Mouse (Mus musculus) embryonic facial prominence, embryonic 13.5 days (tissue): ENCODE measurements around the gene Pus1. TPM values are rescaled to one million over a fixed set of nuclear protein-coding genes. Genes with fewer than 3 reads are reported as not detected.

Source experiments
- ATAC-seq: fragments of 200-750 bp; cut with Nextera tagmentation; 2 replicates; pipeline ENCODE4 v1.8.0; 2017; ENCODE audit warnings: low read depth; ENCODE audit not compliant: insufficient number of reproducible peaks, insufficient read depth, low FRiP score, low TSS enrichment
- H3K27ac ChIP-seq: fragments of 300-500 bp; sonication (generic); 2 replicates; pipeline ENCODE4 v1.5.1; 2015; ENCODE audit warnings: moderate library complexity, mild to moderate bottlenecking, inconsistent platforms
- H3K27me3 ChIP-seq: fragments of 300-500 bp; sonication (generic); 2 replicates; pipeline ENCODE4 v1.6.1; 2015; ENCODE audit warnings: mild to moderate bottlenecking, inconsistent platforms
- H3K36me3 ChIP-seq: fragments of 300-500 bp; sonication (generic); 2 replicates; pipeline ENCODE4 v1.6.1; 2015; ENCODE audit warnings: mild to moderate bottlenecking, inconsistent platforms
- H3K4me1 ChIP-seq: fragments of 300-500 bp; sonication (generic); 2 replicates; pipeline ENCODE4 v1.6.1; 2015; ENCODE audit warnings: inconsistent platforms
- H3K4me2 ChIP-seq: fragments of 300-500 bp; sonication (generic); 2 replicates; pipeline ENCODE4 v1.6.1; 2015; ENCODE audit warnings: moderate library complexity, mild to moderate bottlenecking, inconsistent platforms
- H3K4me3 ChIP-seq: fragments of 300-500 bp; sonication (generic); 2 replicates; pipeline ENCODE4 v1.5.1; 2015; ENCODE audit warnings: mild to moderate bottlenecking, inconsistent platforms
- H3K9ac ChIP-seq: fragments of 300-500 bp; sonication (generic); 2 replicates; pipeline ENCODE4 v1.6.1; 2015; ENCODE audit warnings: mild to moderate bottlenecking, inconsistent platforms
- H3K9me3 ChIP-seq: fragments of 300-500 bp; sonication (generic); 2 replicates; pipeline ENCODE4 v1.6.1; 2016; ENCODE audit warnings: inconsistent platforms
- WGBS: fragments of 180-500 bp; shearing (Covaris S2); methylation state at CpG from one replicate; pipeline ENCODE4 v1.1.7; 2015; ENCODE audit warnings: mixed read lengths; 5-methylcytosine and 5-hydroxymethylcytosine counted together
- polyA plus RNA-seq: library from polyadenylated mRNA; unstranded; fragments of >200 nt; fragmentation: Nextera tagmentation; extraction: Ambion mirVana; gene quantifications from 2 replicates; pipeline ENCODE4 v1.2.1, GENCODE M21; 2015

Gene Pus1
- polyA plus RNA-seq, 1 experiment from 2014 or later, result 32.4 TPM

DNA sequence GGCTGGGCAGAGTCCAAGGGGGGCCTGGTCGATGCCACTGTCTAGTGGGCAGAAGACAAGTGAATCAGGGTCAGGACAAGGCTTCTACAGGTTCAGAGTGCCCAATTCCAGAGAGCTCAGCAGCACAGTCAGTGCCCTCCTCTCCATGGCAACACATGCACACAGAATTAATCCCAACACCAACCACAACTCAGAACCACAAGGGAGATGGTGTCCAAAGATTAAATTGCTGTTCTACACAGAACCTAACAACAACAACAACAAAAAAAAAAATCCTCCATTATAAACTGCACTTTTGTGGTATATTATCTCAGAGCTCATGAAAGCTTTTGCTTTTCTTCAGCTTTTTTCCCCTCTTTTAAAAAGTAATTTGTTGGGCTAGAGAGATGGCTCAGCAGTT lies 44.9 kb downstream of the Pus1 start:
- Histone ChIP-seq H3K9me3 (no peaks in the 10 kb centered on the region), H3K4me3 (no peak overlapping the region), H3K36me3 (peaks cover 83% of the 10 kb centered on the region), H3K27me3 (no peaks in the 10 kb centered on the region), H3K9ac (no peak overlapping the region), H3K4me2 (no peak overlapping the region), H3K27ac (no peak overlapping the region), H3K4me1 (no peaks in the 10 kb centered on the region)
- no peak for ATAC-seq
- 100% methylated on average over 1 of the region's 1 CpGs for WGBS

DNA sequence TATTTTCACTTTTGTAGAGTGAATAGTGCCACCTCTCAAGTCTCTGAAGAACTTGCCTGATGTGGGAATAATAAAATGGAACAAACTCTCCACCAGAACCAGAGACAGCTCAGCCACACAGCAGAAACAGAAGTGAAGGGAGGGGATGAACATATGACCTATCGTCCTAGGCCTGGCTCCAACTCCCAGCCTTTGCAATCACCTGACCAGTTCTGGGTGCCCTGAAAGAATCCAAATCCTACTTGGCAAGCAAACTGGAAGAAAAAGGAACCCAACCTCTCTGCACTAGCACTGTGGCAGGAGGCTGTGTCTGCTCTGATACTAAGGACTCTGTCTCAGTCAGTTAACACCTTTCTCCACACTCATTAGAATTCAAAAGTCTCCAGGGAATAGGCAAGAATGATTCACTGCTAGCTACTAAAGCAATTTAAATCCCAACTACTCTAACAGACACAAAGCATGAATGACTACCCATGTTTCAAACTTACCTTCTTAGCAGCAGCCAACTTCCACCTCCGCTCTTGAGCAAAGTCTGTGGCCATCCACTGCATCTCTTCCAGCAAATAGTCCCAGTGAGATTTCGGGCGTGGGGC lies 47.1 kb downstream of the Pus1 start:
- no peaks in the 10 kb centered on the region for H3K4me1 ChIP-seq
- no peaks in the 10 kb centered on the region for H3K27me3 ChIP-seq
- ATAC-seq, result no peak
- no peak overlapping the region for H3K27ac ChIP-seq
- no peak overlapping the region for H3K4me2 ChIP-seq
- H3K9me3 ChIP-seq, result no peaks in the 10 kb centered on the region
- WGBS, result 92% methylated on average over 4 of the region's 4 CpGs
- no peak overlapping the region for H3K9ac ChIP-seq
- H3K4me3 ChIP-seq, result no peak overlapping the region
- H3K36me3 ChIP-seq, result peaks cover 78% of the 10 kb centered on the region

DNA sequence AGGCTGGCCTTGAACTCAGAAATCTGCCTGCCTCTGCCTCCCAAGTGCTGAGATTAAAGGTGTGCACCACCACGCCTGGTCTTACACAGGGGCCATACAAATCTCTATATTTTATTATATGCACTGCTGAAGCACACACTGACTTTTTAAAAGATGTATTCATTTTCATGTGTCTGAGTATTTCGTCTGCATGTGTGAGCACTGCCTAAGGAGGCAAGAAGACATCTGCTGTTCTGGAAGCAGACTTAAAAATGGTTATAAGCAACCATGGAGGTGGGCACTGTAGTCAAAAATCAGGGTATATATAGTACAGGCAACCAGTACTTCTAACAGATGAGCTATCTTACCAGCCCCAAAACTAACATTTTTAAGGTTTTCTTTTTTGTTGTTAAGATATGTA lies 49.2 kb downstream of the Pus1 start:
- Histone ChIP-seq H3K4me3 (no peak overlapping the region), H3K4me1 (no peaks in the 10 kb centered on the region), H3K9ac (no peak overlapping the region), H3K36me3 (peaks cover 76% of the 10 kb centered on the region), H3K4me2 (no peak overlapping the region), H3K9me3 (no peaks in the 10 kb centered on the region), H3K27me3 (no peaks in the 10 kb centered on the region), H3K27ac (no peak overlapping the region)
- ATAC-seq, result no peak
- 91% methylated on average over 2 of the region's 2 CpGs for WGBS

DNA sequence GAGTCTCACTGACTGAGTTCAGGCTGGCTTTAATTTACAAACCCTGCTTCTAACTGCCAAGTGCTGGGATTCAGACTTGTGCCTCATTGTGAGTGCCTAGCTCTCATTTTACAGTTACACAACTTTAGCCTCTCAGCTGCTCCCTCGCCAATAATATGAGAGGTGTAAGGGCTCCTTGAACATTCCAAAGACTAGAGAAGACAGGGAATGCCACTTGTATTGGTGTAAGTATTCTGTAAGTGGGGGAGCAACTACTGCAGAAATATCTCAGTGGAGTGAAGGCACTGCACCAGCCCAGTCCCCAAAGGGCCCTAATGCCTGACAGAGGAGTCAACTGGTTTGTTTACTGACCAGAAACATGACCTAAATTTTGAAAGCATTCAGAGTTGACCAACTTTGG lies 52.6 kb downstream of the Pus1 start:
- WGBS, result 47% methylated on average over 1 of the region's 1 CpGs
- no peak overlapping the region for H3K4me2 ChIP-seq
- H3K9me3 ChIP-seq, result no peaks in the 10 kb centered on the region
- ATAC-seq, result no peak
- H3K9ac ChIP-seq, result no peak overlapping the region
- no peak overlapping the region for H3K4me3 ChIP-seq
- no peaks in the 10 kb centered on the region for H3K4me1 ChIP-seq
- H3K27me3 ChIP-seq, result no peaks in the 10 kb centered on the region
- H3K36me3 ChIP-seq, result peaks cover 82% of the 10 kb centered on the region
- H3K27ac ChIP-seq, result peak overlapping the region; percentile 48; the same call in 1 of the 2 replicates

Other genes with a start within 250 kb of the Pus1 start
- gene Galnt9, start 236.3 kb downstream of the Pus1 start, polyA plus RNA-seq, result 0.73 and 1.0 TPM in 2 replicates
- gene Noc4l, start 127.2 kb downstream of the Pus1 start, polyA plus RNA-seq, result 44.9 and 58.3 TPM in 2 replicates
- 27.1 and 32.0 TPM in 2 replicates for gene Ddx51, start 127.2 kb downstream of the Pus1 start, polyA plus RNA-seq
- 41.4 and 49.8 TPM in 2 replicates for gene Ep400, start 9.9 kb downstream of the Pus1 start, polyA plus RNA-seq
- gene Ulk1, start 29.4 kb upstream of the Pus1 start, polyA plus RNA-seq, result 19.2 and 21.9 TPM in 2 replicates
- gene Hscb, start 59.1 kb upstream of the Pus1 start, polyA plus RNA-seq, result 28.7 and 29.8 TPM in 2 replicates
- 26.0 and 28.5 TPM in 2 replicates for gene Chek2, start 59.3 kb upstream of the Pus1 start, polyA plus RNA-seq
- 17.6 and 18.0 TPM in 2 replicates for gene Ttc28, start 99.1 kb upstream of the Pus1 start, polyA plus RNA-seq